Mouse (Mus musculus): ENCODE measurements at regions not wholly inside any gene's neighbourhood (a gene's known extent, or its start where the extent isn't known, plus 50 kb on each side); places are given as distances from the start of the nearest gene placed in this dataset.

DNA sequence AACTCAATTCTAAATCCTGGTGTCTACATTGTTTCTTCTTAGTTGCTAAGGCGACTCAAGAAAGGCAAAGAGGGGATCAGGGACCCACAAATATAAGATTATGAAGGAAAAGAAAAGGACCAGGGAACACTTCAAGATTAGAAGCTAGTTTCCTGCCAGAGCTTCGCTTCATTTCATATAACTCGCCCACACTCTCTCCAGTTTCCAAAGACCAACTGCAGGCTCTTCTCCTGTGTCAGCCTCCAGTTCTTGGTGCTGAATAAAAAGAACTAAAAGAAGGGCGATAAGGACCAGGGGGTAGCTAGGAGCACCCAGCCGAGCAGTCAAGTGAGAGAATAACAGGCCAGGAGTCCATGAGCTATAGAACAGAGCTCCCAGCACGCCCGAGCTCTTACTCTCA lies 59.7 kb upstream of the Picalm start:
- no peak for TF ChIP-seq CTCF (IDR thresholded peaks at IDR 0.05; ENCODE audit: insufficient read depth, low read length)
- no peak for TF ChIP-seq POLR2A (IDR thresholded peaks at IDR 0.05; ENCODE audit: borderline replicate concordance, extremely low read depth, low read depth, low read length)

Data from lung, adult 2 months (tissue).